Mouse (Mus musculus) embryonic facial prominence, embryonic 12.5 days (tissue): ENCODE measurements around the gene Pold1. TPM values are rescaled to one million over a fixed set of nuclear protein-coding genes. Genes with fewer than 3 reads are reported as not detected.

Experiments used
- ATAC-seq: fragments of 200-750 bp; cut with Nextera tagmentation; 2 replicates; pipeline ENCODE4 v1.8.0; 2017; ENCODE audit not compliant: insufficient number of reproducible peaks, insufficient read depth, low FRiP score, low TSS enrichment
- H3K27ac ChIP-seq: fragments of 300-500 bp; sonication (generic); 2 replicates; pipeline ENCODE4 v1.5.1; 2016; ENCODE audit warnings: mild to moderate bottlenecking
- H3K27me3 ChIP-seq: fragments of 300-500 bp; sonication (generic); 2 replicates; pipeline ENCODE4 v1.6.1; 2016; ENCODE audit warnings: mild to moderate bottlenecking, moderate library complexity
- H3K36me3 ChIP-seq: fragments of 300-500 bp; sonication (generic); 2 replicates; pipeline ENCODE4 v1.6.1; 2016; ENCODE audit warnings: mild to moderate bottlenecking
- H3K4me1 ChIP-seq: fragments of 300-500 bp; sonication (generic); 2 replicates; pipeline ENCODE4 v1.6.1; 2016
- H3K4me2 ChIP-seq: fragments of 300-500 bp; sonication (generic); replicated peaks from 2 replicates; pipeline ENCODE4 v1.6.1; 2016; ENCODE audit warnings: mild to moderate bottlenecking, moderate library complexity
- H3K4me3 ChIP-seq: fragments of 300-500 bp; sonication (generic); 2 replicates; pipeline ENCODE4 v1.5.1; 2016; ENCODE audit warnings: mild to moderate bottlenecking
- H3K9ac ChIP-seq: fragments of 300-500 bp; sonication (generic); 2 replicates; pipeline ENCODE4 v1.6.1; 2016; ENCODE audit warnings: mild to moderate bottlenecking, moderate library complexity
- H3K9me3 ChIP-seq: fragments of 300-500 bp; sonication (generic); 2 replicates; pipeline ENCODE4 v1.6.1; 2016; ENCODE audit warnings: mild to moderate bottlenecking, moderate library complexity
- WGBS: fragments of 180-500 bp; shearing (Covaris S2); methylation state at CpG from one replicate; pipeline ENCODE4 v1.1.7; 2016; 5-methylcytosine and 5-hydroxymethylcytosine counted together
- polyA plus RNA-seq: library from polyadenylated mRNA; unstranded; fragments of >200 nt; fragmentation: Nextera tagmentation; extraction: Ambion mirVana; gene quantifications from 2 replicates; pipeline ENCODE4 v1.2.1, GENCODE M21; 2016

Pold1 gene
- polyA plus RNA-seq, 1 experiment from 2014 or later, result 125 TPM

GRCm38 (mm10) chr7:44531207-44531606 lies 17.4 kb downstream of the Pold1 start:
- 0 out of 2 replicates have a peak, but pooled peaks cover 5% of the 10 kb centered on the region for H3K4me1 ChIP-seq
- no peaks in the 10 kb centered on the region for H3K9me3 ChIP-seq
- peaks cover 31% of the 10 kb centered on the region for H3K27me3 ChIP-seq
- 59% methylated on average over 5 of the region's 5 CpGs for WGBS
- ATAC-seq, result no peak
- H3K4me3 ChIP-seq, result no peak overlapping the region
- H3K36me3 ChIP-seq, result peaks cover 40% of the 10 kb centered on the region
- H3K9ac ChIP-seq, result no peak overlapping the region
- H3K4me2 ChIP-seq, result no peak overlapping the region
- no peak overlapping the region for H3K27ac ChIP-seq

GRCm38 (mm10) chr7:44530507-44530906 lies 18.1 kb downstream of the Pold1 start:
- WGBS, result 80% methylated on average over 3 of the region's 3 CpGs
- Histone ChIP-seq H3K9ac (no peak overlapping the region), H3K4me3 (no peak overlapping the region), H3K4me2 (no peak overlapping the region), H3K4me1 (0 out of 2 replicates have a peak, but pooled peaks cover 5% of the 10 kb centered on the region), H3K36me3 (peaks cover 33% of the 10 kb centered on the region), H3K27ac (no peak overlapping the region), H3K9me3 (no peaks in the 10 kb centered on the region), H3K27me3 (peaks cover 37% of the 10 kb centered on the region)
- no peak for ATAC-seq

- no peaks in the 10 kb centered on the region for H3K9me3 ChIP-seq
- no peak overlapping the region for H3K4me2 ChIP-seq
- no peak overlapping the region for H3K4me3 ChIP-seq
- H3K9ac ChIP-seq, result no peak overlapping the region
- ATAC-seq, result no peak
- peaks cover 47% of the 10 kb centered on the region for H3K27me3 ChIP-seq
- 48% methylated on average over 5 of the region's 5 CpGs for WGBS
- H3K36me3 ChIP-seq, result peaks cover 23% of the 10 kb centered on the region
- peaks cover 8% of the 10 kb centered on the region; the same call in 1 of the 2 replicates for H3K4me1 ChIP-seq
- no peak overlapping the region for H3K27ac ChIP-seq
Measured at GRCm38 (mm10) chr7:44529518-44529917, 19.1 kb downstream of the Pold1 start.

- Histone ChIP-seq H3K4me2 (peak overlapping the region; percentile 72), H3K9me3 (no peaks in the 10 kb centered on the region), H3K9ac (peak overlapping the region; percentile 41), H3K27ac (no peak overlapping the region), H3K4me3 (peak overlapping the region; percentile 35), H3K27me3 (peaks cover 65% of the 10 kb centered on the region), H3K36me3 (peaks cover 6% of the 10 kb centered on the region), H3K4me1 (peaks cover 8% of the 10 kb centered on the region; the same call in 1 of the 2 replicates)
- 6% methylated on average over 40 of the region's 40 CpGs for WGBS
- no peak for ATAC-seq
Measured at GRCm38 (mm10) chr7:44527483-44528398, 20.9 kb downstream of the Pold1 start.

- Histone ChIP-seq H3K4me2 (no peak overlapping the region), H3K9me3 (no peaks in the 10 kb centered on the region), H3K4me1 (peaks cover 8% of the 10 kb centered on the region; the same call in 1 of the 2 replicates), H3K27me3 (peaks cover 76% of the 10 kb centered on the region), H3K27ac (no peak overlapping the region), H3K4me3 (no peak overlapping the region), H3K9ac (no peak overlapping the region), H3K36me3 (no peaks in the 10 kb centered on the region)
- 86% methylated on average over 14 of the region's 14 CpGs for WGBS
- no peak for ATAC-seq
Measured at GRCm38 (mm10) chr7:44526414-44527154, 22.1 kb downstream of the Pold1 start.

GRCm38 (mm10) chr7:44525126-44525832 lies 23.4 kb downstream of the Pold1 start:
- Histone ChIP-seq H3K27ac (no peak overlapping the region), H3K27me3 (peaks cover 87% of the 10 kb centered on the region)
- WGBS, result 9% methylated on average over 22 of the region's 22 CpGs

GRCm38 (mm10) chr7:44524502-44524901 lies 24.1 kb downstream of the Pold1 start, which contains the start of gene Mybpc2:
Mybpc2 (minus strand) TSS chr7:44524656.
- Histone ChIP-seq H3K36me3 (no peaks in the 10 kb centered on the region), H3K27me3 (peaks cover 85% of the 10 kb centered on the region), H3K27ac (no peak within 1 kb of the TSS), H3K4me1 (peaks cover 8% of the 10 kb centered on the region; the same call in 1 of the 2 replicates), H3K4me3 (no peak within 1 kb of the TSS), H3K4me2 (peak within 1 kb of the TSS; percentile 21; the same call in 1 of the 2 replicates), H3K9me3 (no peaks in the 10 kb centered on the region), H3K9ac (peak within 1 kb of the TSS; percentile 40)
- 25% methylated on average over 12 of the region's 12 CpGs for WGBS
- ATAC-seq, result no peak

More at GRCm38 (mm10) chr7:44525126-44525832, 23.4 kb downstream of the Pold1 start:
- Histone ChIP-seq H3K9me3 (no peaks in the 10 kb centered on the region), H3K9ac (peak overlapping the region; percentile 40), H3K4me3 (no peak overlapping the region), H3K36me3 (no peaks in the 10 kb centered on the region), H3K4me2 (peak overlapping the region; percentile 21; the same call in 1 of the 2 replicates), H3K4me1 (peaks cover 8% of the 10 kb centered on the region; the same call in 1 of the 2 replicates)
- no peak for ATAC-seq

- H3K9me3 ChIP-seq, result no peaks in the 10 kb centered on the region
- H3K4me1 ChIP-seq, result peaks cover 8% of the 10 kb centered on the region; the same call in 1 of the 2 replicates
- H3K36me3 ChIP-seq, result no peaks in the 10 kb centered on the region
- H3K9ac ChIP-seq, result no peak overlapping the region
- H3K27me3 ChIP-seq, result peaks cover 72% of the 10 kb centered on the region
- no peak overlapping the region for H3K27ac ChIP-seq
- no peak overlapping the region for H3K4me3 ChIP-seq
- H3K4me2 ChIP-seq, result no peak overlapping the region
- 64% methylated on average over 2 of the region's 2 CpGs for WGBS
- no peak for ATAC-seq
Measured at GRCm38 (mm10) chr7:44523056-44523455, 25.6 kb downstream of the Pold1 start.

- Histone ChIP-seq H3K27me3 (peaks cover 66% of the 10 kb centered on the region), H3K36me3 (no peaks in the 10 kb centered on the region), H3K4me1 (peaks cover 3% of the 10 kb centered on the region; the same call in 1 of the 2 replicates), H3K4me2 (peak overlapping the region; percentile 27; the same call in 1 of the 2 replicates), H3K9me3 (no peaks in the 10 kb centered on the region), H3K4me3 (no peak overlapping the region), H3K27ac (no peak overlapping the region), H3K9ac (no peak overlapping the region)
- peak; percentile 64; the same call in 1 of the 2 replicates for ATAC-seq
- WGBS, result 3% methylated on average over 20 of the region's 20 CpGs
Measured at GRCm38 (mm10) chr7:44521710-44522109, 26.9 kb downstream of the Pold1 start.

- no peak for ATAC-seq
- H3K4me2 ChIP-seq, result no peak overlapping the region
- no peaks in the 10 kb centered on the region for H3K9me3 ChIP-seq
- H3K27me3 ChIP-seq, result peaks cover 60% of the 10 kb centered on the region
- WGBS, result 64% methylated on average over 3 of the region's 3 CpGs
- no peak overlapping the region for H3K9ac ChIP-seq
- H3K4me1 ChIP-seq, result peaks cover 3% of the 10 kb centered on the region; the same call in 1 of the 2 replicates
- H3K36me3 ChIP-seq, result no peaks in the 10 kb centered on the region
- no peak overlapping the region for H3K27ac ChIP-seq
- H3K4me3 ChIP-seq, result no peak overlapping the region
Measured at GRCm38 (mm10) chr7:44520990-44521389, 27.7 kb downstream of the Pold1 start.
